In the genomic region with DNA sequence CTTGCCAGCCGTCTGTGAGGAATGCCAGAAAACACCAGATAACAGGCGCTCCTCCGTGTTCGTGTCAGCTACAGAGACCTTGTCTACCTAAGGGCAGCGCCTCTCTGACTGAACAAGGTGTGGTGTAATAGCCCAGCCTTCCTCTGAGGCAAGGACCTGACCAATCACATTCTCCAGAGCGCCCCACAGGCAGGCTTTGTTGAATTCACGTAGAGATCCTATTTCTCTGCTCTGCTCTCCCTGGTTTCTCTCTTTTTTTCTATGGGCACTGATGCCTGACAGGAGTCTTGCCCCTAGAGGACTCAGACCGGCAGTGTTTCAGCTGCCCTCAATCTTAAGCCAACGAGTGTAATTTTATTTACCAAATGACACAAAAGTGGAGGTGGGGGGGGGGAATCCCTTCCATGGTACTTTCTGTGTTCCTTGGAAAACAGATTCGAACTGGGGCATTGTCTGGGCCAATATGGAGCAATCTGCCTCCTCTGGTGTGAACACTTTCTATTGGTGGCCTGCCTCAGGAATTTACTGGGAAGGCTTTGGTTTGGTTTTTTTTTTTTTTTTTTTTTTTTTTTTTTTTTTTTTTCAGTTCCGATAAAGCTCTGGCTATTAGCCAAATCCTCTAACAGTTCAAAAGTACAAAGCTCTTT, we compare ENCODE assay signal across 10 mouse cellular contexts. TPM values are rescaled to one million over a fixed set of nuclear protein-coding genes. Genes with fewer than 3 reads are reported as not detected.
A peak's percentile ranks its signal among the peaks of the same experiment; 100 is the strongest.
DNase-seq lines count a peak whose midpoint lies in the region; ATAC-seq lines count a peak whose summit lies in the region.
"Had no signal": no experiment of that assay in that cellular context is flagged by ENCODE, and none has a peak within 500 bp of the region (broad histone marks: within the 10 kb centered on the region; RNA-seq: fewer than 3 reads in every experiment).

No protein-coding gene starts in this region.

- ATAC-seq in heart, embryonic 15.5 days (replicated peaks; ENCODE audit: insufficient number of reproducible peaks, insufficient read depth, low FRiP score, low read depth) = no peak

- DNase-seq in heart, embryonic 10.5 days (ENCODE audit: low spot score) = peak; percentile 73
- DNase-seq in heart, postnatal 36 days = no peak
- peak; percentile 54 to 80 for DNase-seq in kidney, postnatal 25 days
- peak; percentile 12 for DNase-seq in mesoderm, embryonic 11.5 days (ENCODE audit: low read depth, low spot score)
- DNase-seq in adipocyte (ENCODE audit: low spot score) = no peak
- DNase-seq in spleen, adult 12 weeks (ENCODE audit: low spot score) = no peak
- DNase-seq in cerebellum, postnatal 4 days (ENCODE audit: low spot score in 2 of 2) = no peak

- WGBS in heart, embryonic 10.5 days = 14% methylated on average over 11 of the region's 11 CpGs
- WGBS in heart, embryonic 15.5 days = 18% methylated on average over 11 of the region's 11 CpGs

- H3K9me3 ChIP-seq in heart, embryonic 10.5 days = no peaks in the 10 kb centered on the region
- no peaks in the 10 kb centered on the region for H3K9me3 ChIP-seq in heart, embryonic 15.5 days (replicated peaks)

- peak overlapping the region; percentile 43; the same call in 1 of the 2 replicates for H3K27ac ChIP-seq in heart, embryonic 10.5 days
- H3K27ac ChIP-seq in heart, embryonic 15.5 days = peak overlapping the region; percentile 66; the same call in 1 of the 2 replicates

- H3K36me3 ChIP-seq in heart, embryonic 10.5 days = no peaks in the 10 kb centered on the region
- H3K36me3 ChIP-seq in heart, embryonic 15.5 days = no peaks in the 10 kb centered on the region

- peaks cover 6% of the 10 kb centered on the region; the same call in 1 of the 2 replicates for H3K4me1 ChIP-seq in heart, embryonic 10.5 days
- H3K4me1 ChIP-seq in heart, embryonic 15.5 days (replicated peaks) = peaks cover 10% of the 10 kb centered on the region

- H3K4me2 ChIP-seq in heart, embryonic 15.5 days = peak overlapping the region; percentile 51

- H3K27me3 ChIP-seq in heart, embryonic 10.5 days (ENCODE audit: insufficient read depth, poor library complexity, severe bottlenecking) = no peaks in the 10 kb centered on the region
- H3K27me3 ChIP-seq in heart, embryonic 15.5 days = no peaks in the 10 kb centered on the region; the same call in 1 of the 2 replicates

- 0 out of 2 replicates have a peak overlapping the region, but pooled peaks have one; percentile 22 for H3K4me3 ChIP-seq in heart, embryonic 10.5 days
- H3K4me3 ChIP-seq in heart, embryonic 15.5 days = peak overlapping the region; percentile 17

- intact Hi-C loops in heart, postnatal 36 days (cut with DNase I) = no loop called here

- peak overlapping the region; percentile 17; the same call in 1 of the 2 replicates for H3K9ac ChIP-seq in heart, embryonic 15.5 days

RNA-seq across cellular contexts. Expression of a gene that starts 0.5 kb away (rescaled TPM):
- polyA plus RNA-seq in heart, embryonic 10.5 days (2016; fragmentation: Nextera tagmentation; extraction: Ambion mirVana) = 0.67 and 5.9 TPM in 2 replicates
- total RNA-seq in heart, postnatal 36 days (2021) = 1 to 10 TPM in 1 of 2 experiments, under 1 TPM in 1; 0.92 to 1.1 TPM
- polyA plus RNA-seq in heart, embryonic 15.5 days (2015; fragmentation: Nextera tagmentation; extraction: Ambion mirVana) = 2.2 and 3.7 TPM in 2 replicates
- polyA plus RNA-seq: C2C12 had no signal

RNA-seq across cellular contexts. Expression of a gene that starts 5.0 kb away (rescaled TPM):
- 59.0 and 97.1 TPM in 2 replicates for polyA plus RNA-seq in heart, embryonic 10.5 days (2016; fragmentation: Nextera tagmentation; extraction: Ambion mirVana)
- total RNA-seq in heart, postnatal 36 days (2021) = 10 to 100 TPM; 13.8 to 21.3 TPM
- 37.0 and 42.1 TPM in 2 replicates for polyA plus RNA-seq in heart, embryonic 15.5 days (2015; fragmentation: Nextera tagmentation; extraction: Ambion mirVana)

RNA-seq across cellular contexts. Expression of a gene that starts 13.8 kb away (rescaled TPM):
- not detected in 2 replicates for polyA plus RNA-seq in heart, embryonic 10.5 days (2016; fragmentation: Nextera tagmentation; extraction: Ambion mirVana)
- total RNA-seq in heart, postnatal 36 days (2021) = not detected
- not detected in 2 replicates for polyA plus RNA-seq in heart, embryonic 15.5 days (2015; fragmentation: Nextera tagmentation; extraction: Ambion mirVana)

RNA-seq across cellular contexts. Expression of a gene that starts 32.3 kb away (rescaled TPM):
- 0.08 TPM in 1 of 2 replicates, not detected in the other for polyA plus RNA-seq in heart, embryonic 10.5 days (2016; fragmentation: Nextera tagmentation; extraction: Ambion mirVana)
- not detected for total RNA-seq in heart, postnatal 36 days (2021)
- polyA plus RNA-seq in heart, embryonic 15.5 days (2015; fragmentation: Nextera tagmentation; extraction: Ambion mirVana) = not detected in 2 replicates
- polyA plus RNA-seq: C2C12; neural tube, embryonic 14.5 days had no signal

RNA-seq across cellular contexts. Expression of a gene that starts 42.2 kb away (rescaled TPM):
- 53.3 and 64.1 TPM in 2 replicates for polyA plus RNA-seq in heart, embryonic 10.5 days (2016; fragmentation: Nextera tagmentation; extraction: Ambion mirVana)
- 10 to 100 TPM; 41.2 to 53.0 TPM for total RNA-seq in heart, postnatal 36 days (2021)
- 53.2 and 58.0 TPM in 2 replicates for polyA plus RNA-seq in heart, embryonic 15.5 days (2015; fragmentation: Nextera tagmentation; extraction: Ambion mirVana)

Comparison
In these comparisons a context has a peak if more than half of its experiments do, and no peak if none do; other contexts are left out.
1. DNase-seq: peak in heart, embryonic 10.5 days (single experiment), kidney, postnatal 25 days (2 of 2) and mesoderm, embryonic 11.5 days (single experiment); none in heart, postnatal 36 days (0 of 2), adipocyte (single experiment), spleen, adult 12 weeks (single experiment) and cerebellum, postnatal 4 days (0 of 2).